Mouse (Mus musculus) cerebellum, adult 2 months (tissue): Measurements from ENCODE around the gene Ppp3ca.

Source experiments
- CTCF ChIP-seq: fragments of 200-500 bp; IDR thresholded peaks from 2 replicates; pipeline ENCODE4 v1.5.1; 2011; ENCODE audit warnings: low read depth, mild to moderate bottlenecking, control low read depth, low read length, moderate library complexity, borderline replicate concordance; ENCODE audit not compliant: insufficient read depth
- POLR2A ChIP-seq: fragments of 200-500 bp; IDR thresholded peaks from 2 replicates; pipeline ENCODE4 v1.6.1; 2011; ENCODE audit warnings: low read length, control low read depth, borderline replicate concordance; ENCODE audit not compliant: insufficient read depth

- no peak for TF ChIP-seq CTCF
- no peak for TF ChIP-seq POLR2A
Observed at GRCm38 (mm10) chr3:136710310-136710906, 40.5 kb downstream of the Ppp3ca start.
